Mouse (Mus musculus) frontal cortex, postnatal 25 days (tissue): ENCODE data around the gene Chst8.

Experiments used
- DNase-seq, 2 experiments: peaks; one replicate each; pipeline ENCODE4 v3.0.0; 2022; ENCODE audit warnings: low spot score in 2 of 2

The Chst8 gene

DNA sequence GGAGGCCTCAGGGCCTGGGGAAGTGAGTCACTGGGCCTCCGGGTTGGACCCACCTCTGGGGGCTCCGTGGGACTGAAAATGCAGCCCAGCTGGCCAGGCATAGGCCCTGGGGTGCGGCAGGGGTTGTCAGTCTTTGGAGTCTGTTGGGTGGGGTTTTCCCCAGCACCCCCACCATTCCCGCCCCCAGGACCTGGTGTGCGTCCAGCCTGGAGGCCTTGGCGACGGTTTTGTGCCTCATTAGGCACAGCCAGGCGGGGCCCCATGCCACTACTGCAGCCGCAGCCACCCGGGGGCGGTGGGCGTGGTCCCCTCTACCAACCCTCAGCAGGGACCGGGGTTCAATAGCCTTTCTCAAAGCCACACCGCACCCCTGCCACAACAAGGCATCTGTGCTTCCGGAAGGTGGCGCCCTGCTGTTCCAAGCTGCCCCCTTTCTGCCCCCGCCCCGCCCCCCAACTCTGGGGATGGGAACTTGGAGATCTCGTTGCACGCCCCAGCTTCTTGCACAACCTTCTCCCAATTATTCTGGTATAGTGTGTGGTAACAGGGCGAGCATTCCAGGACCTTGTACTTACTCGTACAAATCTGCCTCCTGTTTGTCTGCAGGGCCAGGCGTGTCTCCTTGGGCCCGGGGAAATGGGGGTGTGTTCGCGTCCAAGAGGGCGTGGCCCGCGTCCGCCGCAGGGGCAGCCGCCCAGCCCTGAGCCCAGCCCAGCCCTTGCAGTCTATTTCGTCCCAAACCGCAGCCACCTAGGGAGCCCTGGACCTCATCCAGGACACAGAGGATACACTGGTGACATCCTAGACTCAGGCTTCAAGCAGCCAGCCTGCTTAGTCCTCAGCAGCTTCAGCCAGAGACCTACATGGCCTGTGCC is 182.1 kb downstream of the Chst8 start:
- no peak for DNase-seq

DNA sequence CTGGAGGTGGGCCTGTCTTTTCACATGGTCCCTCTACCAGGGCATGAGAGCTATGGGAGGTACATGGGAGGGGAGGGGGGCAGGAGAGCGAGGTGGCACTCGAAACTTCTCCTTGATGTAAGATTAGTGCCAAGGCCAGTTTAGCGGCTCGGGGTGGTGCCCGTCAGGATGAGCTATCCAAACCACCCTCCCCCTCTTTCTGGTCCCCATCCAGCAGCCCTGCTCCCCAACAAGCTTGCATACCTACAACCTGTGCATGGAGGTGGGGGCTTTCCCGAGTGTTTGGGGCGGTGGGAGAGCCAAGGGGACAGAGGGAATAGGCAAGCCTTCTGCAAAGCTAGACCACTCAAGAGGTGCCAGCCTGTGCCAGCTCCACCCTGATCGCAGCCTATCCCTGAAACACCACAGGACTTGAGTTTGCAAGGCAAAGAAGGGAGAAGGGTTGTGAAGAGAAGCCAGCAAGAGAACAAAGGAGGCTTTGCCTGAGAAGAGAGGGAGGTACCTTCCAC is 182.8 kb downstream of the Chst8 start:
- DNase-seq, result no peak
